Mouse (Mus musculus): Measurements from ENCODE around the gene Narfl.
"Not testable (repeated sequence)": the region's sequence is repeated elsewhere in the genome, so short reads cannot be mapped to it uniquely, and the experiment has no call there.

Narfl gene

GRCm38 (mm10) chr17:25773549-25774120 is at the start of gene Narfl:
TSS of gene Narfl (plus strand) at chr17:25773776.
- peak; percentile 98 to 100 for DNase-seq (ENCODE audit: low spot score in 2 of 2)

- DNase-seq (ENCODE audit: low spot score in 2 of 2), result no peak
Observed at GRCm38 (mm10) chr17:25723919-25724318, 49.7 kb upstream of the Narfl start.

GRCm38 (mm10) chr17:25725264-25725663 is 48.3 kb upstream of the Narfl start:
- DNase-seq (ENCODE audit: low spot score in 2 of 2), result no peak

GRCm38 (mm10) chr17:25727265-25728008 is 46.1 kb upstream of the Narfl start, which contains the start of the genes Chtf18 and Rpusd1:
TSS of gene Chtf18 (minus strand) at chr17:25727419.
TSS of gene Rpusd1 (plus strand) at chr17:25727670.
- peak; percentile 99 for DNase-seq (ENCODE audit: low spot score in 2 of 2)

GRCm38 (mm10) chr17:25728009-25728270 is 45.6 kb upstream of the Narfl start:
- DNase-seq (ENCODE audit: low spot score in 2 of 2), result no peak

GRCm38 (mm10) chr17:25732082-25732481 is 41.5 kb upstream of the Narfl start:
- DNase-seq (ENCODE audit: low spot score in 2 of 2), result peak; percentile 92

- DNase-seq (ENCODE audit: low spot score in 2 of 2), result no peak
Observed at GRCm38 (mm10) chr17:25735246-25735645, 38.3 kb upstream of the Narfl start.

- DNase-seq (ENCODE audit: low spot score in 2 of 2), result no peak
Observed at GRCm38 (mm10) chr17:25735745-25736144, 37.8 kb upstream of the Narfl start, which contains the start of gene Mslnl. TSS of gene Mslnl (plus strand) at chr17:25736042.

GRCm38 (mm10) chr17:25738861-25739260 is 34.7 kb upstream of the Narfl start:
- no peak for DNase-seq (ENCODE audit: low spot score in 2 of 2)

GRCm38 (mm10) chr17:25741471-25741870 is 32.1 kb upstream of the Narfl start:
- not testable (repeated sequence) for DNase-seq (ENCODE audit: low spot score in 2 of 2)

GRCm38 (mm10) chr17:25743831-25744230 is 29.7 kb upstream of the Narfl start:
- no peak for DNase-seq (ENCODE audit: low spot score in 2 of 2)

GRCm38 (mm10) chr17:25744311-25744710 is 29.3 kb upstream of the Narfl start:
- no peak for DNase-seq (ENCODE audit: low spot score in 2 of 2)

- no peak for DNase-seq (ENCODE audit: low spot score in 2 of 2)
Observed at GRCm38 (mm10) chr17:25748238-25748637, 25.3 kb upstream of the Narfl start.

GRCm38 (mm10) chr17:25749314-25749713 is 24.3 kb upstream of the Narfl start:
- no peak for DNase-seq (ENCODE audit: low spot score in 2 of 2)

- peak in 1 of 2 experiments; percentile 39 for DNase-seq (ENCODE audit: low spot score in 2 of 2)
Observed at GRCm38 (mm10) chr17:25751446-25751845, 22.1 kb upstream of the Narfl start.

GRCm38 (mm10) chr17:25754241-25754640 is 19.3 kb upstream of the Narfl start, which contains the start of gene Msln:
TSS of gene Msln (minus strand) at chr17:25754378.
- DNase-seq (ENCODE audit: low spot score in 2 of 2), result no peak

GRCm38 (mm10) chr17:25755086-25755485 is 18.5 kb upstream of the Narfl start:
- no peak for DNase-seq (ENCODE audit: low spot score in 2 of 2)

- DNase-seq (ENCODE audit: low spot score in 2 of 2), result no peak
Observed at GRCm38 (mm10) chr17:25755627-25756377, 17.8 kb upstream of the Narfl start.

GRCm38 (mm10) chr17:25756378-25757242 is 17.0 kb upstream of the Narfl start:
- no peak for DNase-seq (ENCODE audit: low spot score in 2 of 2)

GRCm38 (mm10) chr17:25757691-25758090 is 15.9 kb upstream of the Narfl start:
- DNase-seq (ENCODE audit: low spot score in 2 of 2), result no peak

- DNase-seq (ENCODE audit: low spot score in 2 of 2), result no peak
Observed at GRCm38 (mm10) chr17:25760148-25760547, 13.4 kb upstream of the Narfl start.

- DNase-seq (ENCODE audit: low spot score in 2 of 2), result peak; percentile 51 to 57
Observed at GRCm38 (mm10) chr17:25761561-25761970, 12.0 kb upstream of the Narfl start.
